8 mouse cellular contexts compared by ENCODE assay signal in the genomic region with DNA sequence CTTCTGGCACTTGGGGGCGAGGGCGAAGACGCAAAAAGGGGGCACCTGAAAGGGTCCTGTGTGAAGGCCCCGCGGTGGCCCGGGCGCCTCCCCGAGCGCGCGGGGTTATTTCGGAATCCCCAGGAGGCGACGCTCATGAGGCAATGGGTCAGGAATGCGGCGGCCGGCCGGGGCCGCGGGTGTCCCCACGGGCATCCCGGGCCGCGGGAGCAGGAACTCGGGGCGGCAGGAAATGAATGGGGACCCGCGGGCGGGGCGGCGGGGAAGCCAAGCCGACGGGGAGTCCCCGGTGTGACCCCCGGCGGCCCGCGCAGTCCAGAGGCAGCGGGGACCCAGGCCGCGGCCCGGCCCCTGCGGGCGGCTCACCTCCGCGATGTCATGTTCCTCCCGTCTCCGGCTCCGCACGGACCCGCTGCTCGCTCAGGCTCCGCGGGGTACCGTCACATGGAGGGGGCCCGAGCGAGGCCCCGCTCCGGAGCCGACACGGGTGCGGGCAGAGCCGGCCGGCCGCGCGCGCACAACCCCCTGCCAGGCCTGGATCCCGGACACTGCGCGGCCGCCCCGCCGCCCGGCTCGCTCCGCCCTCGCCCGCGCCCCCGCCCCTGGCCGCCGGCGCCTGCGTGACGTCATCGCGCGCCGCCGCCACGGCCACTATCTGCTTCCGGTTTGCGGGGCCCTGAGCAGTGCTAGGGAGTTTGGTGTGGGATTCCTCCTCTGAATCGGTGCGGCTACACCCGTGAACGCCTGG. TPM values are rescaled to one million over a fixed set of nuclear protein-coding genes. Genes with fewer than 3 reads are reported as not detected.
DNase-seq lines count a peak whose midpoint lies in the region; ATAC-seq and TF ChIP-seq lines count a peak whose summit lies in the region.

A gene (minus strand): TSS at position 562 of the 748 bp plus-strand sequence.

- H3K9me3 ChIP-seq in forebrain, embryonic 11.5 days (ENCODE audit: control insufficient read depth, low read length) = no peaks in the 10 kb centered on the region
- no peaks in the 10 kb centered on the region for H3K9me3 ChIP-seq in heart, embryonic 15.5 days (replicated peaks)
- no peaks in the 10 kb centered on the region for H3K9me3 ChIP-seq in neural tube, embryonic 14.5 days (ENCODE audit: control insufficient read depth, low read length)

- peak within 1 kb of the TSS; percentile 53; the same call in 1 of the 2 replicates for H3K27ac ChIP-seq in forebrain, embryonic 11.5 days (ENCODE audit: low read depth, low read length)
- H3K27ac ChIP-seq in heart, embryonic 15.5 days = peak within 1 kb of the TSS; percentile 89
- peak within 1 kb of the TSS; percentile 78 for H3K27ac ChIP-seq in neural tube, embryonic 14.5 days (ENCODE audit: low read depth, low read length)
- H3K27ac ChIP-seq in testis, adult 2 months (ENCODE audit: control insufficient read depth, insufficient read depth, low read depth, low read length) = peak within 1 kb of the TSS; percentile 55

- peak within 1 kb of the TSS; percentile 65 for H3K9ac ChIP-seq in forebrain, embryonic 11.5 days (ENCODE audit: low read length)
- peak within 1 kb of the TSS; percentile 92 for H3K9ac ChIP-seq in heart, embryonic 15.5 days
- H3K9ac ChIP-seq in neural tube, embryonic 14.5 days (replicated peaks; ENCODE audit: low read depth, low read length) = peak within 1 kb of the TSS; percentile 95

- peak within 1 kb of the TSS; percentile 89 for H3K4me2 ChIP-seq in forebrain, embryonic 11.5 days (ENCODE audit: low read depth, low read length, severe bottlenecking)
- peak within 1 kb of the TSS; percentile 77 for H3K4me2 ChIP-seq in heart, embryonic 15.5 days
- H3K4me2 ChIP-seq in neural tube, embryonic 14.5 days (ENCODE audit: low read depth, low read length) = peak within 1 kb of the TSS; percentile 87

- peak; percentile 69 for TF ChIP-seq POLR2A in testis, adult 2 months (IDR thresholded peaks at IDR 0.05; ENCODE audit: control insufficient read depth, low read depth, low read length)

- under 1% methylated on average over 90 of the region's 98 CpGs for WGBS in forebrain, embryonic 11.5 days
- WGBS in heart, embryonic 15.5 days = under 1% methylated on average over 97 of the region's 98 CpGs
- under 1% methylated on average over 53 of the region's 98 CpGs for WGBS in neural tube, embryonic 14.5 days

- peak within 1 kb of the TSS; percentile 52 for H3K4me3 ChIP-seq in forebrain, embryonic 11.5 days (ENCODE audit: low read depth, low read length)
- H3K4me3 ChIP-seq in heart, embryonic 15.5 days = peak within 1 kb of the TSS; percentile 86
- H3K4me3 ChIP-seq in neural tube, embryonic 14.5 days (ENCODE audit: low read depth, low read length) = peak within 1 kb of the TSS; percentile 87
- H3K4me3 ChIP-seq in testis, adult 2 months (ENCODE audit: control insufficient read depth, low read depth, low read length) = peak within 1 kb of the TSS; percentile 88

- peaks cover 8% of the 10 kb centered on the region; the same call in 1 of the 2 replicates for H3K4me1 ChIP-seq in forebrain, embryonic 11.5 days (replicated peaks; ENCODE audit: control insufficient read depth, insufficient read depth, low read length)
- H3K4me1 ChIP-seq in heart, embryonic 15.5 days (replicated peaks) = peaks cover 41% of the 10 kb centered on the region
- H3K4me1 ChIP-seq in neural tube, embryonic 14.5 days (ENCODE audit: control insufficient read depth, insufficient read depth, low read length) = peaks cover 20% of the 10 kb centered on the region
- peaks cover 9% of the 10 kb centered on the region for H3K4me1 ChIP-seq in testis, adult 2 months (ENCODE audit: control insufficient read depth, insufficient read depth, low read length)

- H3K36me3 ChIP-seq in forebrain, embryonic 11.5 days (ENCODE audit: control insufficient read depth, insufficient read depth, low read length) = no peaks in the 10 kb centered on the region
- H3K36me3 ChIP-seq in heart, embryonic 15.5 days = no peaks in the 10 kb centered on the region
- no peaks in the 10 kb centered on the region for H3K36me3 ChIP-seq in neural tube, embryonic 14.5 days (ENCODE audit: control insufficient read depth, insufficient read depth, low read length)
- no peaks in the 10 kb centered on the region for H3K36me3 ChIP-seq in testis, adult 2 months (ENCODE audit: control insufficient read depth, insufficient read depth, low read length)

- H3K27me3 ChIP-seq in forebrain, embryonic 11.5 days (ENCODE audit: control insufficient read depth, insufficient read depth, low read length) = no peaks in the 10 kb centered on the region
- no peaks in the 10 kb centered on the region for H3K27me3 ChIP-seq in heart, embryonic 15.5 days
- H3K27me3 ChIP-seq in neural tube, embryonic 14.5 days (ENCODE audit: control insufficient read depth, insufficient read depth, low read length) = peaks cover 2% of the 10 kb centered on the region; the same call in 1 of the 2 replicates
- H3K27me3 ChIP-seq in testis, adult 2 months (ENCODE audit: control insufficient read depth, insufficient read depth, low read length) = no peaks in the 10 kb centered on the region

- TF ChIP-seq CTCF in testis, adult 2 months (IDR thresholded peaks at IDR 0.05; ENCODE audit: control insufficient read depth, insufficient read depth, insufficient replicate concordance, low read depth, low read length) = no peak

- ATAC-seq in forebrain, embryonic 11.5 days (replicated peaks; ENCODE audit: low FRiP score) = peak; percentile 95
- peak; percentile 91 for ATAC-seq in heart, embryonic 15.5 days (replicated peaks; ENCODE audit: insufficient number of reproducible peaks, insufficient read depth, low FRiP score, low read depth)
- ATAC-seq in neural tube, embryonic 14.5 days (ENCODE audit: low read depth) = peak; percentile 95

- DNase-seq in CD8-positive naive resting alpha-beta T cell, adult 2 months (ENCODE audit: low read depth in 2 of 2, low spot score in 2 of 2) = peak; percentile 64 to 75
- DNase-seq in c-Kit-negative CD71-positive TER-119-positive erythroid progenitor cells, embryonic 14.5 days (ENCODE audit: low read depth, low spot score) = peak; percentile 72
- peak; percentile 94 for DNase-seq in forebrain, embryonic 11.5 days (ENCODE audit: low spot score)
- DNase-seq in kidney, postnatal 25 days = peak; percentile 84 to 92
- DNase-seq in lung, adult 18-20 months = peak; percentile 75 to 81

RNA-seq across cellular contexts. Expression of the gene that starts here (rescaled TPM):
- 27.4 and 28.6 TPM in 2 replicates for polyA plus RNA-seq in forebrain, embryonic 11.5 days (2014; fragmentation: Nextera tagmentation; extraction: Ambion mirVana)
- polyA plus RNA-seq in heart, embryonic 15.5 days (2015; fragmentation: Nextera tagmentation; extraction: Ambion mirVana) = 18.5 and 20.0 TPM in 2 replicates
- polyA plus RNA-seq in neural tube, embryonic 14.5 days (2014; fragmentation: Nextera tagmentation; extraction: Ambion mirVana) = 22.0 and 26.6 TPM in 2 replicates
- polyA plus RNA-seq in testis, adult 2 months (2012; rRNA removed) = 6.2 and 6.9 TPM in 2 replicates

Comparison
In these comparisons a context has a peak if more than half of its experiments do, and no peak if none do; other contexts are left out.
1. Peak in every context shown above with its lines: DNase-seq, ATAC-seq, H3K4me3 ChIP-seq and H3K27ac ChIP-seq.